13 mouse cellular contexts compared by ENCODE assay signal in the genomic region with DNA sequence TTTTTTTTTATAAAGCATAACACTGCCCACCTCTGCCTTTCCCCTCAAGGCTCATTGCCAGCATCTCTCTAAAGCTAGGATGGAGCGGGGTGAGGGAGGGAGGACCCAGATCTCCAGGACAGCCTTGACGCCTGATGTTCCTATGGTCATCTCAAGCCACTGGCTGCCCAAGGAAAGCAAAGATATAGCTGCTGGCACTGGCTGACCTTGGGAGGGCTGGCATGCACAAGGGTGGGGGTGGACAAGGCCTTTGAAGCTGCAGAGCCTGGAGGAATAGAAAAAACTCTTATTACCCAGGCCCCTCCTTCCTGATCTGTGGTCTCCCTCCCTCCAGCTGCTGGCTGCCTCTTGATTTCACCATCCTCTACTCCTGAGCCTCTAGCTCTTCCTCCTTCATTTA. TPM values are rescaled to one million over a fixed set of nuclear protein-coding genes. Genes with fewer than 3 reads are reported as not detected.
DNase-seq lines count a peak whose midpoint lies in the region.
"Had no signal": no experiment of that assay in that cellular context is flagged by ENCODE, and none has a peak within 500 bp of the region (broad histone marks: within the 10 kb centered on the region; RNA-seq: fewer than 3 reads in every experiment).

No protein-coding gene starts in this region.

- peak; percentile 88 for DNase-seq in ovary, adult 18-20 months (ENCODE audit: low spot score)
- DNase-seq in ovary, postnatal 10 days (ENCODE audit: low spot score), result no peak
- DNase-seq in adrenal gland, adult 8-10 months, result peak; percentile 37
- DNase-seq in adrenal gland, postnatal 14 days, result peak; percentile 74
- DNase-seq in thymus, postnatal 36 days, result no peak
- DNase-seq in layer of hippocampus, postnatal 36 days, result no peak
- DNase-seq: cerebellum, adult 11 months; cerebellum, adult 2 months; cerebellum, adult 9-11 months; cerebellum, postnatal 25 days; gastrocnemius, adult 2 months; gastrocnemius, postnatal 14 days; heart, adult 11 months had no signal

RNA-seq across cellular contexts. Expression of a gene that starts 50.2 kb away (rescaled TPM):
- 10 to 100 TPM; 42.7 to 62.9 (median 55.2) TPM for total RNA-seq in adrenal gland, adult 8-10 months (2022)
- 62.9 and 65.0 TPM in 2 replicates for total RNA-seq in adrenal gland, postnatal 14 days (2021)
- total RNA-seq in layer of hippocampus, postnatal 36 days (2021), result 10 to 100 TPM; 30.5 to 34.0 TPM

Comparison
In these comparisons a context has a peak if more than half of its experiments do, and no peak if none do; other contexts are left out.
1. DNase-seq: peak in ovary, adult 18-20 months (single experiment), adrenal gland, adult 8-10 months (single experiment) and adrenal gland, postnatal 14 days (single experiment); none in ovary, postnatal 10 days (single experiment), thymus, postnatal 36 days (0 of 2) and layer of hippocampus, postnatal 36 days (0 of 2).